Mouse (Mus musculus): ENCODE measurements around the gene S1pr1.

S1pr1 gene

DNA sequence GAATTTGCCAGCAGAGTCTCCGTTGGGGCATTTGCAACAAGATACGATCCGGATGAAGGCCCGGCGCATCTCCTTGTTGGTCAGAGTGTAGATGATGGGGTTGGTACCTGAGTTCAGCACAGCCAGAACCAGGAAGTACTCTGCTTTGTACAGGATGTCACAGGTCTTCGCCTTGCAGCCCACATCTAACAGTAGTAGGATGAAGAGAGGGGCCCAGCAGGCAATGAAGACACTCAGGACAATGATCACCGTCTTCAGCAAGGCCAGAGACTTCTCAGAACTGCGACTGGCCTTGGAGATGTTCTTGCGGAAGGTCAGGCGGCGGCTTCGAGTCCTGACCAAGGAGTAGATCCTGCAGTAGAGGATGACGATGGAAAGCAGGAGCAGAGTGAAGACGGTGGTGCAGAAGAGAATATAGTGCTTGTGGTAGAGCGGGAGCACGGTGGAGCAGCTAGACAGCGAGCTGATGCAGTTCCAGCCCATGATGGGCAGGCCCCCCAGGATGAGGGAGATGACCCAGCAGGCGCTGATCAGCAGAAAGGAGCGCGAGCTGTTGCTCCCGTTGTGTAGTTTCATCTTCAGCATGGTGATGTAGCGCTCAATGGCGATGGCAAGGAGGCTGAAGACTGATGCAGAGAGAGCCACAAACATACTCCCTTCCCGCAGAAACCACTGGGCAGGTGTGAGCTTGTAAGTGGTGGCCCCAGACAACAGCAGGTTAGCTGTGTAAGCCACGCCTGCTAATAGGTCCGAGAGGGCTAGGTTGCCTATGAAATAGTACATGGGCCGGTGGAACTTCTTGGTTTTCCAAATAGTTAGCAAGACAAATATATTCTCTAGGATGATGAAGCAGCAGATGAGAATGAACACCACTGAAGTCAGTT is 2.7 kb downstream of the S1pr1 start:
- DNase-seq (ENCODE audit: low spot score in 2 of 2): no peak

DNA sequence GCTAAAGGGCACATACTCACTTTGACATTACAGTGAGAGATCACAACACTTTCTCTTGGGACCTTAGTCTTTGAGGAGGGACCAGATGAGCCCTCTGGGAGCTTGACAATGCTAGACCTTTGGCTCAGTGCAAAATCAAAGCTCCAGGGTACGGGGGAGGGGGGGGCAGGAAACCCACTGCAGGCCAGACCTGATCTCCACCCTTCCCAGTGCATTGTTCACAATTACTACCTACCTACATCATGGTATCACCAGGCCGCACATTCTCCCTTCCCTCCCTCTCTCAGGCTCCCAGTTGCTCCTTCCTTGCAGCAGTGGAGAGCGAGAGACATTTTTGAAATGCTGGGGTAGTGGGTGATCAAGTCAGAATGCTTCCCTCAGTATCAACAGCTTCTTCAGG is 3.5 kb downstream of the S1pr1 start:
- no peak for DNase-seq (ENCODE audit: low spot score in 2 of 2)

DNA sequence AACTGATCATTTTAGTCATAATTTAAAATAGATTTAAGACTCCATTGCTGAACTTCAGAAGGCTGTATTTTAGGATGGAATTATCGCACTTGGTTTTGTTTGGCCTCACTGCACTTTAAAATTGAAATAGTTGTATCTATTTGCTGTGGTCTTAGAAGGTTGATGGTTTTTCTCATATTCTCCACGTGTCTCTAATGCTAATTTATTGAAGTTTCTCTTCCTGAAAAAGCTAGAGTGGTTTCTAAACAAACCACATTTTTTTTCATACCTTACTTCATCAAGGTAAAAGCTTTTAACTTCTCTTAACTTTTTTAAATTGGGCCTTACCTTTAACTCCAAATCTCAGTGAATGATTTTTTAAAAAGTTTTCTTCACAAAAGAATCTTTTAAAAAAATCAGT is 4.8 kb downstream of the S1pr1 start:
- no peak for DNase-seq (ENCODE audit: low spot score in 2 of 2)

DNA sequence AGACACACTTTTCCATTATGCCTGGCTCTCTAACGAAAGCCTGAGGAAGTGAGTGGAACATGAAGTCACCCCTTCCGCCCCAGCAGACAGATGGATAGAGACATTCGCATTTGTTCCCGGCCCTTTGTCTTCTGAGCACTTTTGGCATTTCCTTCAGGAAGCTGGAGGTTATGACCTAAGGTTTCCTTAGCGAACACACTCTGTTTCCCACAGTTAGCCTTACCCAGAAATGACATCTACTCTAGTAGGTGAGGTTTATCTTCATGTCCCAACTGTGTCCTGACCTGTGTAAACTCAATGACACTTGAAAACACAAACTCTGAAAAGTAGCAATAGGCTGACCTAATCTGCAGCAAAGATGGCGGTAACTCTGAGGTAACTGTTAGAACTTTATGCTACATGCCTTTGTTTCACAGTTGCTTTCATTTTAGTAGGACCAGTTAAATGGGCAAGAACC is 5.7 kb downstream of the S1pr1 start:
- no peak for DNase-seq (ENCODE audit: low spot score in 2 of 2)

DNA sequence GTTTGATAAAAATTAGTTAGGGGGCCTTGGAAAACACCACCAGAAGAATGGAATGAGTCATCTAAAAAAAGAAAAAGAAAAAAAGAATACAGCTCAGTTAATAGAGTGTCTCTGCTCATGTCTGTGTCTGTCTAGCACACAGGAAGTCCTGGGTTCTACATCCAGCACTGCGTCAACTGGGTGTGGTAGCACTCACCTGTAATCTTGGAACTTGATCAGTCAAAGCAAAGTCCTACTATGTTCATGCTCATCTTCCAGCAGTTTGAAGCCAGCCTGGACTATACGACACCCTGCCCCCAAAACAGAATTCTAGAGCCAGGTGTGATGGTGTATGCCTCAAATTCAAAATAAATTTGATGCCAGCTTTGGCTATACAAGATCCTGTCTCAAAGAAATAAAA is 8.1 kb downstream of the S1pr1 start:
- DNase-seq (ENCODE audit: low spot score in 2 of 2): no peak

DNA sequence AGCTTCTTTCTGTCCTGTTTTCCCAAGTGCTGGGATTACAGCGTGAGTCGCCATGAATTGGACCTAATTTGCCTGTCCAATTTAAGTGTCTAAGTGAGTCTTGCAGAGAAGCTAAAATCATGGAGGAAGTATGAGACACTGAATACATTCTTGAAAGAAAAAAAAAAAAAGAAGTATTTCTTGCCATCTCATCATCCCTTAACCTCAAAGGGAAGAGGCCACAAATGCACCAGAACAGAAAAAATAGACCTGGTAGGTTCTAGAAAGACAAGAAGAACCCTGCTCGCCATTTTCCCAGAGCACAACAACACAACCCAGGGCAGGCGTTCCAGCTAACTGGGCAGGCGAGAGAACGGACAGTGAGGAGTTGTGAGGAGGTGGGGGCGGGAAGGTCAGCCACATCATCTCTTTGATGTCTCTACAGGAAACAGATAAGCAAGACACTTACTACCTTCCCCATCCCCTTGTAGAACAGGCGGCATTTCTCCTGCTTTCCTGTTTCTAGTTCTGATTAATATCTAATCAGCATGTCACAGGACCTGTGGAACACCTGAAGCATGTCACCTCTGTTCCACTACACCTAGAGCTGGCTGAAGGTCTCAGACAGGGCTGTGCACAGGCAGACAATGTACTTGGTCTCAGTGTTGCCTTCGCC is 10.5 kb downstream of the S1pr1 start:
- no peak for DNase-seq (ENCODE audit: low spot score in 2 of 2)

DNA sequence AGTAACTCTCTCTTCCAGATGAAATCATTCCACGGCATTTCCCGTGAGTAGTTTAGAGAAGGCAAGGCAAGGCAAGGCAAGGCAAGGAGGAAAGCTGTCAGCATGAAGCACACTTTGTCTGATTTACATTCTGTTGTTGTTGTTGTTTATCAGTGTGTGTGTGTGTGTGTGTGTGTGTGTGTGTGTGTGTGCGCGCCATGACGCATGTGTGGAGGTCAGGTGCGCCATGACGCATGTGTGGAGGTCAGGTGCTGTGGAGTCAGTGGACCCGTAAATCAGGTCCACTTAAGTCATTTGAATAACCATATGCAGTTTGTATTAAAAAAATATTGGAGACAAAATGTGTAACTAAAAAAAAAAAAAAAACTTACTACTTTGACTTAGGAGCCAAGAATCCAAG is 11.2 kb downstream of the S1pr1 start:
- no peak for DNase-seq (ENCODE audit: low spot score in 2 of 2)

DNA sequence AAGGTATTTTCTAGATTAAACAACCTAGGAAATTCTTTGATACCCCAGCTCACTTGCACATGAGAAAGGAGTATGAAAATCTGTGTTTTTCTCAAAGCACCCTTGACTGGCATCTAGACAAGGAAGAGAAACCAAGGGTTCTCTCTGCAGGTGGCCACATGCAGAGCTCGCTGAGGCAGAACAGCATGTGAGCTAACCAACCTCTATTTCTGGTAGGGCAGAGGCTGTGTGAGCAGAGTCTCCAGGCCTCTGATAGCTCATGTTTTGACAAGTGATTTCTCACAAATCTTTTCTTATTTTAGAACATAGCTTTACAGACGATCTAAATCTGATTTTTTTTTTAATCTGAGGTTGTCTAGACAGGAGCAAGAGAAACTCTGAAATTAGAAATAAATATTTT is 12.8 kb downstream of the S1pr1 start:
- DNase-seq (ENCODE audit: low spot score in 2 of 2): no peak

DNA sequence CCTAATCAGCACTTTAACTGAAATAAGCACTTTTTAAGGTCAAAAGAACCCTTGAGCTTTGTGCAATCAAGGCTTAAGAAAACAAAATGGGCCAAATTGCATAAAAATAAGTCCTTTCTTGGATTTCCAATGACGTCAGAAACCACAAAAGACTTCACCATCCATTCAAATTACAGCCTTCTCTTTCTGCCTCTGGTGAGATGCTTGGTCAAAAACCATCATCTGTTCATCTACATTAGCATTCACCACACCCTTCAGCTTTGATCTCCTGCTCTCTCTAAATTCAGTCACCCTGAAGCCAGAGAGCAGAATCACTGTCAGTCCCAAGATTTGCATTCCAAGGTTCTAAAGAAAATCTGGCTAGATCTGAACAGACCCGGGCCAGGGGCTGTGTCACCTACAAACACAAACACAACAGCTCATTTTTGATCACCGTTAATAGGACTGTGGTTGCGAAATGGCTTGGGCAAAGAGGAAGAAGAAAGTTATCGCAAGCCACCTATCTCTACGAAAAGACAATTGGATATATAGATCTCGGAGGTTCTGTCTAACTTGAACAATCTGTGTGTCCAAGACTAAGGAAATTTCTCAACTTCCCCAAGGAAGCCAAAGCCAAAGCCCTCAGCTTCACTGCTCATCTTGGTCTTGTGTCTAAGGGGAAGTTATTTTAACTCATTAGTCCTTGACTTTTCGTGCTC is 19.5 kb downstream of the S1pr1 start:
- no peak for DNase-seq (ENCODE audit: low spot score in 2 of 2)

DNA sequence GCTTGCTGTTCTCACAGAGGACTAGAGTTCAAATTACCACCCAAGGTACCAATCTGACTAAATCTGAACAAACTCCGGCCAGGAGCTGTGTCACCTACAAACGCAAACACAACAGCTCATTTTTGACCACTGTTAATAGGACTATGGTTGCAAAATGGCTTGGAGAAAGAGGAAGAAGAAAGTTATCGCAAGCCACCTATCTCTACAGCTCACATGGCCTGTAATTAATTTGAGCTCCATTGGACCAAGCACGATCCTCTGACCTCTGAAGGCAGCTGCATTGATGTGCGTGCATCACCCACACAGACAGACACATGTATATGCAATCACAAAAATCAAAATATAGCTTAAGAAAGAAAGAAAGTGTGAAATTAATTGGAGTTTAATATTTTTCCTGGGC is 20.7 kb downstream of the S1pr1 start:
- no peak for DNase-seq (ENCODE audit: low spot score in 2 of 2)

DNA sequence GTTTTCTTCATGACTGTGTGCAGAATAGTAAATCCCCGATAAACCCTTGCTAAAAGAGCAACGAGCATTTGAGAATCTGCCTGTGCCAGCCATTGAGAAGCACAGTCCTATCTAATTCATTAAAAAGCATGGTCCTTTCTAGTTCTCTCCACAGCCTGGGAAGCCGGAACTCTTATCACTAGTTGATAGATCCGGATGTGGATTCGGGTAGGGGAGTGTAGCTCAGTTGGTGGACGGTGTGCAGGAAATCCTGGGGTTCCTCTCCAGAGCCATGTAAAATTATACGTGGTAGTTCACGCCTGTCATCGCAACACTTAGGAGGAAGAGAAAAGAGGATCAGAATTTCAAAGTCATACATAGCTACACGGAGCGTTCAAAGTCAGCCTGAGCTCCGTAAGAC is 21.5 kb downstream of the S1pr1 start:
- no peak for DNase-seq (ENCODE audit: low spot score in 2 of 2)

DNA sequence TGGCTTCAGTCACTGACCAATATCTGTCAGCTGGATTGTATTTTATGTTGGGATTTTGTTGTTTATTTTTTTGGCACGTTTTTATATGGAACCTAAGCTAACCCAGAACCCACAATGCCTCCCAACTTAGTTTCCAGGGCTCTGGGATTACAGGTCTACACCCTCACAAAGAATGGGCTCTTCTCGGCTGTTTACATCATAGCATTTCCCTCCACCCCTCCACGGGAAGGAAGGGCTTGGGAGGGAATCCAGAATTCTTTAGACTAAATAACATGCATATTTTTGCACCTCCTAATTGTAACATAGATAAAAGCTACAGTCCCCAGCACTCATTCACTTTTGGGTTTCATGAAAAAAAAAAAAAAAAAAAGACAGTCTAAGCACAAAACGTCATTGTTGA is 22.0 kb downstream of the S1pr1 start:
- no peak for DNase-seq (ENCODE audit: low spot score in 2 of 2)

DNA sequence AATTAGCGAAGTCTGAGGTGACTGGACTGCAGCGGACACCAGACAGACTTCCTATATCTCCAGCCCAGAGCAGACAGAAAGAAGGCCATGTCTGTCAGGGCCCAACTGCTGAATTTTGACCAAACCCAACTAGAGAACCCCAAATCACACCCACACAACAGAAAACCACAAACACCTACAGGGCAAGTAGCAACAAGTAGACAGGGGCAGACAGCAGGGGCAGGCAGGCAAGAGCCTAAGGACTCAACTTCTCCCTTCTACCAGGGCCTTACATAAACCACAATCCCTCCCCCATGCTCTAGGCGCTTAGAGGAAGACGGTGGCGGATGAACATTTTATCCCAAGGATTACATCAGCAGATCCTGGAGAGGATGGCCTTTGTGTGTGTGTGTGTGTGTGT is 22.5 kb downstream of the S1pr1 start:
- DNase-seq (ENCODE audit: low spot score in 2 of 2): no peak

DNA sequence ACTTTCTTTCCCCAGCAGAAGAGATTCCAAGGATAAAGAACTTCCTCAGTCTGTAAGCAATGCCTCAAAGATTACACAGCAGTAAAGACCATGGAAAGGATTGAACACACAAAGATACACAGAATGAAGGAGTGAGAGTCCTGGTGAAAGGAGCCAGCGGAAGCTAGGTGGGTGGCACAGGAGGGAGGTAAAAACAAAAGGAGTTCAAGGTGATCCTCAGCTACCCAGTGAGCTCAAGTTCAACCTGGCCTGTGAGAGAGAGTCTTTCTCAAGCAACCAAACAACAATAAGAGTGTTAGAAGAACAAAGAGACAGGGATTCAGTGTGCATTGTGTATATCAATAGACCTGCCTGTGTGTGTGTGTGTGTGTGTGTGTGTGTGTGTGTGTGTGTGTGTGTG is 25.0 kb downstream of the S1pr1 start:
- no peak for DNase-seq (ENCODE audit: low spot score in 2 of 2)

DNA sequence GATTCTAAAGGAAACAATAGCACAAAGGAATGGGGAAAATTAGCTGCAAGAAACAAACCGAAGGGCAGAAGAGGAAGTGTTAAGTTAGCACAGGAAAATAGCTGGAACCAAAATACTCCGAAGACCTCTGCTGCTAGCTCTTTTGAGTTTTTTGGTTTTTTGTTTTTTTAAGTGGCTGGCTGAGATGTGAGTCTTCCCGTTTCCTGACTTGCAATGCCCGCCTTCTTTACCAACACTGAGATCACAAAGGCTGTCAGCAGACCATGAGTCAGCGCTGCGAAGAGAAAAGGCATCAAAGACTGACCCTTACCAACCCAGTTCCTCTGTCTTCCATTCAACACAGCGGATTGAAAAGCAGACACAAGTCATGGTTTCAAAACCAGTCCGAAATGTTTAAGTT is 25.5 kb downstream of the S1pr1 start:
- no peak for DNase-seq (ENCODE audit: low spot score in 2 of 2)

DNA sequence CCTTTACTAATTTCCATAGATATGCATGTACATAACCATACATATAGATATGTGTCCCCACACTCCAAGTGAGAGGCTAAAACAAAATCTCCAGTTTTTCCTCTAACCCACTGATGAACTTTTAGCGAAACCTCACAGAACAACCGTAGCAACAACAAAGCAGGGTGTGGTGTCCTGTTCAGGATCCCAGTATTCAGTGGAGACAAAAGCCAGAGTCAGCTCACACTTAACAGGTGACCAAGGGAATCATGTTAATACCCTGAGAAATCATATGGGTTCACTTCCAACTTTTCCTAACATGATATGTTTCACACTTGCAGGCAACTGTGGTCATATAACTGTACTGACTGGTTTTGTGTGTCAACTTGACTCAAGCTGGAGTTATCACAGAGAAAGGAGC is 27.1 kb downstream of the S1pr1 start:
- DNase-seq (ENCODE audit: low spot score in 2 of 2): no peak

DNA sequence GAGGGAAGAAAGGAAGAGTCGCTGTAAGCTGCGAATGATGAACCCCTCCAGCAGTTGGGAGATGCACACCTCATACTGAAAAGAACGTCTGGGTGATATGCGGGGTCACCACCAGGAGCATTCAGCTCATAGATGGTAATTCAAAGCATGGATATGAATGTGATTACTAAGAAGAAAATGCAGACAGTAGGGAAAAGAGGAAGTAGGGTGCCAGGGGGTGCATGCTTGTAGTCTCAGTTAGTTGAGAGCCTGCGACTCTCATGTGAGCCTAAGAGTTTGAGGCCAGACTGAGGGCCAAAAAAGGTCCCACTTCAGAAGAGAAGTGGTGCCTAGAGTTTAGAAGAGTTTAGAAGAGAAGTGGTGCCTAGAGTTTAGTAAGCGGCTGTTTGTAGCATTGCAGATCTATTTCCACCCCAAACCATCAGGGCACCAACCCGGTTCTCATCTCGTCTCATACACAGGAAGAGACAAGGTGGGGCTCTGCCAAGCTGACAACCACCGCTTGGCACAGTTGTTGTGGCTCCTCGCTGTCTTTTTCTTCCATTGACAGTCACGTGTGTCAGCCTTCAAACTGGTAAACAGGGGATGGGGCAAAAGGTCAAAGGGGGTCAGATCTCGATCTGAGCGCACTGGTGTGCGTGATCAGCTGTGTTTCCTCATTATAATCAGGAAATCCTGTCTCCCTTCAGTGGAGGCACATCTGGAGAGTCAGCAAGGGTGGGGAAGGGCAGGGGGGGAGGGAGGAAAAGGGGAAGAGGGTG is 32.4 kb downstream of the S1pr1 start:
- no peak for DNase-seq (ENCODE audit: low spot score in 2 of 2)

DNA sequence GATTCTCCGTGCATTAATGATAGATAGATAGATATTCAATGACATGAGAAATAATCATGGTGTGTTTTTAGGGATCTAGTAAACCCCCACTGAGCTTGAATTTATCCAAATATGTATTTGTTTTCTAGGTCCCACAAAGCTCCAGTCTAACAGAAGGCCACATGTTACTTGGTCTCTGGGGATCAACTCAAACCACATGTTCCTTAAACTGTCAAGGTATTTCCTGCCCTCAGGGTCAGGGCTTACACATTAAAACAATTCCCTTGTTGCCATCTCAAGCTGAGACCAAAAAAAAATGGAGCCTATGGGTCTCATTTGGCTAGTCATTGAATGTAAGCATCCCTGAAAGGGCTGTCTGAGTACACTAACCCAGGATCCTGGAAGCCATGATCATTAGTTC is 33.7 kb downstream of the S1pr1 start:
- no peak for DNase-seq (ENCODE audit: low spot score in 2 of 2)

DNA sequence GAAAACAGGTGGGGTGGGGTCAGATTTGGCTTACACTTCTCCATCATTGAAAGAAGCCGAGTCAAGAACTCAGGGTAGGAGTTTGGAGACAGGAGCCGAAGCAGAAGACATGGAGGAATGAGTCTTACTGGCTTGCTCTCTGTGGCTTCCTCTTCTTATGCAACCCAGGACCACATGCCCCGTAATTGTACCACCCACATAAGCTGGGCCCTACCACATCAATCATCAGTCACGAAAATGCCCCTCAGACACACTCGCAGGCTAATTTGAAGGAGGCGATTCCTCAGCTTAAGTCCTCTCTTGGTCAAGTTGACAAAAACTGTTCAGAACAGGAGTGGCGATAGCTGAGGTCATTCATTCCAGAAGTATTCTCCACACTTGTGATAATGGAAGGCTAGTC is 35.9 kb downstream of the S1pr1 start:
- no peak for DNase-seq (ENCODE audit: low spot score in 2 of 2)

DNA sequence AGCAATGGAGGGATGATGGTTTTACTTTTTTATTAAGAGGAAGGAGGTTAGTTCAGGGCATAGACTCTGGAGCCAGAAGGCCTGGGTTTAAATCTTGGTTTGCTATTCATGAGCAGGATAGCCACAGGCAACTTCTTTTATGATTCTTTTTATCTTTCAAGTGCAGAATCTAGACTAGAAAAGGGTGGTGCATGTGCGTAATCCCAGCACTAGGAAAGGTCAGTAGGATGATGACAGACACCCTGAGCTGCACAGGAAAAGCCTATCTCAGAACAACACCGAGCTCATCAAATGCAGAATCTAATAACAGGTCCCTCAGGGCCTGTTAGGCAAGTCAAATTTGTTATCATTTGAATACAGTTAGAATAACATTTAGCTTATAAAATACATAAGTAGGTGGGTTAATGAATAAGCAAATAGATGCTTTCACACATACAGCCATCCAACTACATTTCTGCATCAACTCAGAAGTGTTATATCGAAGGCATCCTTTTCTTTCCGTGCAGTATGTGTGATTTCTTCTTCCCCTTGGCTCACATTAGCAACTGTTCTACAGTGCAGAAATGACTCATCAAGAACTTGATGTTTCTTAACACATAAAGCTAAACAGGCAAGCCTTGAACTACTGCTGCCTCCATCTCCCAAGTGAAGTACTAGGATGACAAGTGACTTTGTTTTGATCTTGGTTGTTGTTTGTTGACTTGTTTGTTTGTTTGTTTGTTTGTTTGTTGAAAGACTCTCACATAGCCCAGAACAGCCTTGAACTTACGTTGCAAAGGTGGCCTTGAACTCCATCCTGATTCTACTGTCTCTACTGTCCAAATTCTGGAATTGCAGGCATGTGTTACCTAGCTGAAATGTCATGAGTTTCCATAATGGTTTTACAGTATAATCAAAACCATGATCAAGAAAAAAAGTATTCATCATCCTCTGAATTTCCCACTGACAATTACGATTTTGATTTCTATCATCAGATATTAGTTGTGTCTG is 39.0 kb downstream of the S1pr1 start:
- no peak for DNase-seq (ENCODE audit: low spot score in 2 of 2)

DNA sequence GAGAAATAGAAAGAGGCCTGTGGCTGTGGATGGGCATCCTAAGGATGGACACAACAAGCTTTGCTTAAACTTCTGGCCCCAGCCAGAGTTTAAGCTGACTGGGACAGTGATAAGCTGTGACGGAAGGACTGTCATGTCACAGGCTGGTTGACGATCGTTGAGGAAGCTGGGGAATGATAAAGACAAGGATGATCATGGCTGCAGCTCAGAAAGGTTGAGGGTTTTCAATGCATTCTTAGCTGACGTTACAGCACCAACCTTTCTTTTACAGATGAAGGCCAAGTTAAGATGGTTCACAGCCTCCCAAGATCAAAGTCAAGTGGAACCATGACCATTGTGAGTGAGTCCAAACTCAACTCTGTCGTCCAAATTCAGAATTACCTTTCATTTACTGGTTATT is 40.2 kb downstream of the S1pr1 start:
- DNase-seq (ENCODE audit: low spot score in 2 of 2): no peak
